Mouse (Mus musculus) E14TG2a.4 (cell line): Measurements from ENCODE around the gene Hpd.

Experiments
- CTCF ChIP-seq: conservative IDR thresholded peaks from 2 replicates; pipeline ENCODE4 v1.5.1; 2014; ENCODE audit warnings: low read length
- NANOG ChIP-seq: IDR thresholded peaks from 2 replicates; pipeline ENCODE4 v1.6.1; 2014; ENCODE audit warnings: borderline replicate concordance, low read length, mixed read lengths
- POU5F1 ChIP-seq: IDR thresholded peaks from 2 replicates; pipeline ENCODE4 v1.6.1; 2014; ENCODE audit warnings: low read length, borderline replicate concordance

DNA sequence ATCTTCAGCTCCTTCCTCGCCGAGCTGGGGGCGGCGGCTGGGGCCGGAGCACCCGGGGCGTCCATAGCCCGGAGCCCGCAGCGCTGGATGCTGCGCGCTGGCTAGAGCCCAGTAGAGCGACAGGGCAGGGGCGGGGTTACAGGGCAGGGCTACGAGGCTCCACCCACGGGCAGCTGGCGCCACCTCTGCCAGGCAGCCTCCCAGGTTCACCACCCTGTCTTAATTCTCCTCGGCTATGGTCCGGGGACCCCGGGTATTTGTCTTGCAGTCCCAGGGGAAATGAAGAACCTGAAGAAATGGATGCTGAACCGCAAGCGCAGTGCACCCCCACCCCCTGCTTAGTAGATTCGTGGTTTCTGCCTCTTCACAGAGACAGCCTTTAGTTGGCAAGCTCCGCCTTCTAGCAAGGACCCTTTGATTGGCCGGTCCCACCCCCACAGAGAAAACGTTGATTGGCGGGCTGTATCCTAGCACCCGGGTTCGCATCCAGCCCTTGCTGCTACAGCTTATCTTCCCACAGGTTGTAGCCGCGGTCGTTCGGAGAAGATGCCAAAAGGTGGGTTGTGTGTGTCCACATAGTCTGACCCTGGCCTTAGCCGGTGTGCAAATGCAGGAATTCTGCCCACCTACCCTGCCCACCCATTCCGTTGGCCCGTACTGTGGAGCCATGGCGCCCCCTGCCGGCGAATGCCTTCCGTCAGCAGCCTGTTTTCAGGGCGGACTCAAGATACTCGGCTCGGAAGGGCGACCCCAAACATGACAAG is 50.0 kb downstream of the Hpd start, which contains the start of gene Rhof:
- TF ChIP-seq CTCF (peak; percentile 94), POU5F1 (no peak), NANOG (no peak)
